Mouse (Mus musculus) lung, postnatal 25 days (tissue): ENCODE results near the gene Ric1.

Experiments used
- DNase-seq: peaks from one replicate; pipeline ENCODE4 v3.0.0; 2022; ENCODE audit warnings: low spot score

Gene Ric1

DNA sequence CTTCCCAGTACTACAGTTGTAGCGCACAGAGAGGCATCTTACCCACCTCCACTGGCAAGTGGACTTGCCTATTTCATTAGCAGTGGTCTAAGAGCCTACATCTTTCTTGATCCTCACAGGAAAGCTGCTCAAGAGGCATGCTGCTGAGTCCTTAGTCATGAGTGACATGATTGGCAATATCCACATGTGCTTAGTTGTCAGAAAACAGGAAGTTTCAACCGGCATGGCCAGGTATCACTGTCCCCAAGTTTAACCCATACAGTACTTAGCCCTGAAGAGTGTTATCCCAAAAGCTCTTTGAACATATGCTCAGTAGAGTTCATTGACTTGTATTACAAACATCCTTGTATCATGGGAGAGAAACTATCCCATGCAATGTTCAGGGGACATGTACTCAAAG, 90.0 kb downstream of the Ric1 start:
- no peak for DNase-seq

GRCm38 (mm10) chr19:29641055-29641454, 119.0 kb downstream of the Ric1 start:
- DNase-seq = peak; percentile 9

DNA sequence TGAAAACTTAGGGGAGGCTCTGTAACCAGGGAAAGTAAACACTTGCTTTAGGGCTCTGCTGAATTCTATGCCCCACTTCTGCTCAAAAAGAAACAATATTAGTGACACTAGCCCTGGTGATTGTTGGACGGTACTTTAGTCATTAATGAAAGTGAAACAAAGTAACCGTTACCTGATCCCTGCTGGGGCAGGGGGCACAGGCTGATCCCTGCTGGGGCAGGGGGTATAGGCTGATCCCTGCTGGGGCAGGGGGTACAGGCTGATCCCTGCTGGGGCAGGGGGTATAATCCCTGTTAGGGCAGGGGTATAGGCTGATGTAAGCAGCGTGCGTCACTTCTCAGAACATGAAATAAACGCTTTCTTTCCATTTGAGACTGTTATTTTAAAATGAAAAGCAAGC, 119.4 kb downstream of the Ric1 start:
- DNase-seq = no peak

GRCm38 (mm10) chr19:29642211-29642610, 120.1 kb downstream of the Ric1 start:
- DNase-seq = no peak

GRCm38 (mm10) chr19:29643194-29643922, 121.3 kb downstream of the Ric1 start:
- DNase-seq = no peak

DNA sequence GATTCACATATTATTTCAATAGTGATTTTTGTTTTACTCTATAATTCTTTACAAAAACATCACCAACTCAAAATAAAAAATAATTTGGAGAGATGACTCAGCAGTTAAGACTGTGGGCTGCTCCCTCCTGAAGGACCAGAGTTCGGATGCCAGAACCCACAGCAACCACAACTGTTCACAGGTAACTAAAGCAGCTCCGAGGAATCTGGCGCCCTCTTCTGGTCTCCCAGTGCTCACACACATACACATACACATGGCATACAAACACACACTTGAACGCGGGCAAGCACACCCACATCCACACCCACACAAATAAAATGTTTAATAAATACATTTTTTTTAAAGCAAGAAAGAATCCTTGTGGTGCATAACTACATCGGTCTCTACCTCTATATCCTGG, 122.7 kb downstream of the Ric1 start:
- no peak for DNase-seq

- DNase-seq = peak; percentile 96
Measured at GRCm38 (mm10) chr19:29647651-29648549, 125.8 kb downstream of the Ric1 start, which contains the start of gene Ermp1. Gene Ermp1 (minus strand): TSS chr19:29648415.

- no peak for DNase-seq
Measured at GRCm38 (mm10) chr19:29648550-29648914, 126.5 kb downstream of the Ric1 start.

DNA sequence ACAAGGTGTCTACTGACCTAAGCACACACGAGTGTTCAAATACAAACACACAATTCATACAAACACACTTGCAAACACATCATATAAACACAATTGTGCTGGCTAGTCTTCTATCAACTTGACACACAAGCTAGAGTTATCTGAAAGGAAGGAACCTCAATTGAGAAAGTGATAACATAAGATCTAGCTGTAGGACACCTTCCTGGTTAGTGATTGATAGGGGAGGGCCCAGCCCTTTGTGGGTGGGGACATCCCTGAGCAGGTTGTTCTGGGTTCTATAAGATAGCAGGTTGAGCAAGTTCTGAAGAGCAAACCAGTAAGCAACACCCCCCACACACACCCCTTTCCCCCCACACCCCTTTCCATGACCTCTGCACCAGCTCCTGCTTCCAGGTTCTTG, 127.6 kb downstream of the Ric1 start:
- no peak for DNase-seq

GRCm38 (mm10) chr19:29653768-29654265, 131.7 kb downstream of the Ric1 start:
- no peak for DNase-seq

GRCm38 (mm10) chr19:29655148-29655547, 133.1 kb downstream of the Ric1 start:
- no peak for DNase-seq

DNA sequence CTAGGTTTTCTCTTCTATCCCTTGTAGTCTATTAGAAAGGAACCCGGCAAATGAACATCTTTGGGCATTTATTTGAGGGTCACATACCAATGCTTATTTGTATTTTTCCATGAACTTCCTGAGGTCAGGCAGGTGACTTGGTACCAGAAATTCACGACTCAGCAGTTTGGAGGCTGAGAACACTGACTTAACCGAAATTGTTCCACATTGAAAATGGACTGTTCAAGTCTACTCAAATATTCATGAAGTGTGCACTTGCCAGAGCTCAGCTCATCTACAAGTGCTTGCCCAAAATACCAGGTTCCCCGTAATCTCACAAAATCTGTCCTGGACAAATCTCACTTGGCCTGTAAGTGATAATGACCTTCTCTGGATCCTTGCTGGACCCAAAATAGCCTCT, 133.9 kb downstream of the Ric1 start:
- no peak for DNase-seq
